Mouse (Mus musculus) E14TG2a.4 (cell line): ENCODE results near the gene Alkbh6.

Experiments
- CTCF ChIP-seq: conservative IDR thresholded peaks from 2 replicates; pipeline ENCODE4 v1.5.1; 2014; ENCODE audit warnings: low read length
- POU5F1 ChIP-seq: IDR thresholded peaks from 2 replicates; pipeline ENCODE4 v1.6.1; 2014; ENCODE audit warnings: low read length, borderline replicate concordance

- TF ChIP-seq CTCF (no peak), POU5F1 (no peak)
These were observed 24.9 kb downstream of the Alkbh6 start for GRCm38 (mm10) chr7:30333436-30333835.
